Mouse (Mus musculus): ENCODE results near the gene Megf11.

Megf11 gene

DNA sequence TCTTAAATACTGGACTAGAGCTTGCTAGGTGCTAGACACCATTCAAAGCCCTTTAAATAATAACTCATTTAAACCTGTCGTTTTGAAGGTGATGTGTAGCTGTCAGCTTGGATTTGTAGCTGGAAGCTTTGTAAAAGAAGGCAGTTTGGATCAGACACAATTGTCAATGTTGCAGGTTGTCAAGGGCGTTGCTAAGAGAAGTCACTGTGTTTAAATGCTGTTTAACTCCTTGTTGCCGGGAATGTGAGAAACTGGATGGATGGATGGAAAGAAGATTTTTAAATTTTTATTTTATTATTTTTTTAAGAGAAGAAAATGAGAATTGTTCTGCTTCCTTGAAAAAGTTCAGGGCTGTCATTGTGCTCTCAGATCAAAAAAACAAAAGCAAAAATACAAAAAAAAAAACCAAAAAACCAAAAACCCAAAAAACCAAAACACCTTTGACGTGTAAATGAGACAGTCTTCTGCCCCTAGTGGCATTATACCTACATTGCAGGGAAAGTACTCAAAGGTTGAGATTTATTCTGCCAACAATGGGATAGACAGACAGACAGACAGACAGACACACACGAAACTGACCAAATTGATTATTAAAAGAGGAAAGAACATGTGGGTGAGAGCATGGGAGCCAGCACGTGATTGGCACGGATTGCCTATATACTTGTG lies 227.7 kb downstream of the Megf11 start:
- DNase-seq, result no peak

DNA sequence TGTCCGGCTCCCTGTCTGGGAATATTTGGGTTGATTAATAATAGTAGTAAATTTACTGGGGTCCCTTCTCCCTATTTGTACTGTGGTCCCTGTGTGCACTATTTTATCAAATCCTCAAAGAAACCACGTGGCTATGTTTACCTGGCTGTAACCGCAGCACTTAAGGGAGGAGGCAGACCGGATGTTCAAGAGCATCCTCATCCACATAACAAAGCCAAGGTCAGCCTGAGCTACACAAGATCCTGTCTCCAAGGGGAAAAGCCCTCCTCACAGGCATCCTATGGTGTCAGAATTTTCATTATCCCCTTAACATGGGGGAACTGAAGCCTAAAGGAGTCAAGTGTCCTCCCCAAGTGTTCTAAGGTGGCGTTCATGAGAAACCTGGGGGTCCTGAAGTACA lies 232.0 kb downstream of the Megf11 start:
- DNase-seq, result no peak

DNA sequence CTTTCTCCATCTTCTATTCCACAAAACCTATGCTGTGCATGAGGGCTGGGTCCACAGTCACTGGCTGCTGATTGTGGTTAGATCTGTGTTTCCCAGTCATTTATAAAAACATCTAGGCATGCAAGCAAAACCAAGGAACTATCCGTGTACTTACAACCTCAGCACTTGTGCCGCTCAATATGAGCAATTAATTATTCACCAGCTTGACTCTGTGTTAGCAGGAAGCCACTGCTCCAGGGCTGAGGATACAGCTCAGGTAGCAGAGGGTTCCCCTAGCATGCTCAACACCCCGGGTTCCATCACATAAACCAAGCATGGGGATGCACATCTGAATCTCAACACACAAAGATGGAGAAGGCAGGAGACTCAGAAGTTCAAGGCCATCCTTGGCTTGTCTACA lies 233.0 kb downstream of the Megf11 start:
- DNase-seq, result peak; percentile 23

DNA sequence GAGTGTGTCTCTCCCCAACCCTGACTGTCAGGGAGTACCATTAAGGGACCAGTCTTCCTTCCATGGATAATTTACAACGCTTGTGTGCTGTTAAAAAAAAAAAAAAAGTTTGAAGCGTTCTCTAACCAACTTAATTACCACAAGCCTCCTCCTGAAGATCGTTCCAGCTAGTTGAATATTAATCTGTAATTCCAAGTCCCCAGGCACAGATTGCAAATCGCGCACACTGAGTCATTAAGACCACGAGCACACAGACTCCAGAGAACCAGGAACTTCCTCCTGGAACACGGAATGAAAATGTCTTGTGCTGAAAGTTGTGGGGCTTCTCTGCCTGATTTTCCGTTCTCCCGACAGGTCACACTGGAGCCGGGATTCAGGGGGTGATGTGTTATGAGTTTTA lies 234.0 kb downstream of the Megf11 start:
- peak; percentile 47 for DNase-seq

DNA sequence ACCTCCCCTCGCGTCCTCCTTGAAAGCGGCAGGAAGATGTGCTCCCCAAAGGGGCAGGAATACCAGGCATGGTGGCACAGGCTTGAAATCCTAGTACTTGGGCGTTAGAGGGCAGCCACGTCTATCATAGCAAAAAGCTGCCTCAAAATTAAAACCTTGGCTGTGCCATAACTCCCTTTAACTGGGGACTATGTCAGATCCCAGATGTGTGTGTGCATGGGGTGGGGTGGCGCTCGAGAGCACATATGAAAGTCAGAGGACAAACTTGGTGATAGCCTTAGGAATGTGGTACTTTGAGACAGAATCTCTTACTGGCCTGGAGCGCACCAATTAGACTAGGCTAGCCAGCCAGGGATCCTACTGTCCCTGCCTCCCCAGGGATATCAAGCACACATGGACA lies 235.2 kb downstream of the Megf11 start:
- DNase-seq, result no peak

DNA sequence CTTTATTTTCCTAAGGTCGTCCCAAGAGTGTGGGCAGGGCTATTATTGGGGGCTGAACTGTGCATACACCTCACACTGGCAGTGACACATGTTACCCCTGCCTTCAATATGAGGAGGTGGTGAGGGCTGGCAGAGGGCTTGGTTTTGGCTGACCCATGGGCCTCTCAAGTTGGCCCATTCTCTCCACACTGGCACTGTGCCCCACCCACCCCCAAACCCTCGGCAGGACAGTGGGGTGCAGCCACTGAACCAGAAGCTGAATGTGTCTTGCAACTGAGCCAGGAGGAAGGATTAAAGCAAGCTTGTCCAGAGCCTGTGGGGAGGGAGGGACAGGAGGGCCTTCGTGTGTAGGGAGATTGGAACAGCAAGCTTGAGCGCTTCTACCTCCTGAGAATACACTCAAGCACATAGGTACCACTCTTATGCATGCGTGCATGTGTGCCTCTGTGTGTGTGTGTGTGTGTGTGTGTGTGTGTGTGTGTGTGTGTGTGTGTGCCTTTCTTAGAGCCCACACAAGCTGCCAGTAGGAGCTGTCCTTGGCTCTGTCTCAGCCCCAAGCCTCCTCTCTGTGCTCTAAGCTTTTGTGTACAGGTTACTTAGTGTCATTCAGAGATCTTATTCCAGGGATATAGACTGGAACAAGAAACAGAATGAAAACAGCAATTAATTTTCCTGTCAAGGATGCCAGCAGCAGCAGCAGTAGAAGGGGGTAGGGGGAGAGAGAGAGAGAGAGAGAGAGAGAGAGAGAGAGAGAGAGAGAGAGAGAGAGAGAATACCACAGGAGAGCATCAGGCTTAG lies 236.3 kb downstream of the Megf11 start:
- DNase-seq, result no peak

DNA sequence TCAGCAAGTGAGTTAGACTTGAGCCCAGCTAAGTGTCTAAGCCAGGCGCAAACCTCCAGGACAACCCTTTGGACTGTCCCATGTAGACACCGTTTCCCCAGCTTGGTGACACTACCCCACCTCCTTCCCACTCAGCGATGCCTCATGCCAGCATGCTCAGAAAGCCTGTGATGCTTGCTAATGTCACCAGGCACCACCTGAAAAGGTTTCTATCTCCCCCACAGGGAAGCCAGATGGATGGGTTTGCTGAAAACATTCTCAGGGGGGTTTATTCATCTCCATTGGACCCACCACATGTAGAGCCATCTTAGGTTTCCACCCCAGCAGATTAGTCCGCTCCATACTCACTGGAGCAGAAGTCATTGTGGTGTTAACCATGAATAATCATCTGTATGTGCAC lies 237.9 kb downstream of the Megf11 start:
- no peak for DNase-seq

DNA sequence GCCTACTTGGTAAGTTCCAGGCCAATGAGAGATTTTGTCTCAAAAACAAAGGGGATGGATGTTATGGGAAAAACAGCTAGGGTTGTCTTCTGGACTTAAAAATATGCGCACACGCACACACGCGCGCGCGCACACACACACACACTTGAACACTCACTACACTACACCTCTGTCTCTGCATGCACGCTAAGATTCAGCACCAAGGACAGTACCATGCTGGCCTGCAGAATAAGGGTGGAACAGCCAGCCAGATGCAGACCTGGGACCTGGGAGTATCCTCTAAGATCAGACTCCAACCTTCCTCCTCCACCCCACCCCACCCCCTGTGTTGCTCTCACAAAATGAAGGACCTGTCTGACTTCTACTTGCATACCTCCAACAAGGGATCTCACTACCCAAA lies 239.1 kb downstream of the Megf11 start:
- DNase-seq, result peak; percentile 40

DNA sequence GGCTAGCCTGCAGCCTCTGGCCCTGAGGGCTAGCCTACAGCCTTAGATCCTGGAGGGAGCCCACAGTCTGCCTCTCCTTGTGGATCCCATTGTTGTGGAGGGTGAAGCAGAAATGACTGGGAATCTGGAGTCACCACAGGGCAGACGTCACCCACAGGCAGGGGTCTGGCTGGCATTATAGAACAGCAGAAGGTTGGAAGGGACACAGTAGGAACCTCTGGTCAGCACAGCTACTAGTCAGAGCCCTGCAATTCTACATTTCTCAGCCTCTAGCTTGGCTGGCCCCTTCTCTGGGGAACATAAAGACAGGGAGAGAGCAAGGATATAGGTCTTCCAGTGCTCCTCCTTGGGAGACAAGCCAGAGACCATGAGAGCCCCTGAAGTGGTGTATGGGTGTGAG lies 244.4 kb downstream of the Megf11 start:
- DNase-seq, result no peak

DNA sequence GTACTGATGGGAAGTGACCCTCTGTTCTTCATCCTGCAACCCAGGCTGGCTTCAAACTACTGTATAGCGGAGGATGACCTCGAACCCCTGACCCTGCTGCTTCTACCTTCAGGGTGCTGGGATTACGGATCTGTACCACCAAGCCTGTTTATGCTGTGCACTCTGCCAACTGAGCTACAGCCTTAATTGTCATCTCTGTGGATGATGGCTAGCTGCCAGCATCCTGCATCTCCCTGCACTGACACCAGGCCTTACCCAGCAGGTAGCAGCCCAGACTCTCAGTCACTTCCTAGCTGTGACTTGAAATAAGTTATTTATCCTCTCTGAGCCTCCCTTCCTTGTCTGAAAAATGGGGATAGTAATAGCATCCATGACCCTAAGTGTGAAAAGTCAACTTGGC lies 247.7 kb downstream of the Megf11 start:
- no peak for DNase-seq

DNA sequence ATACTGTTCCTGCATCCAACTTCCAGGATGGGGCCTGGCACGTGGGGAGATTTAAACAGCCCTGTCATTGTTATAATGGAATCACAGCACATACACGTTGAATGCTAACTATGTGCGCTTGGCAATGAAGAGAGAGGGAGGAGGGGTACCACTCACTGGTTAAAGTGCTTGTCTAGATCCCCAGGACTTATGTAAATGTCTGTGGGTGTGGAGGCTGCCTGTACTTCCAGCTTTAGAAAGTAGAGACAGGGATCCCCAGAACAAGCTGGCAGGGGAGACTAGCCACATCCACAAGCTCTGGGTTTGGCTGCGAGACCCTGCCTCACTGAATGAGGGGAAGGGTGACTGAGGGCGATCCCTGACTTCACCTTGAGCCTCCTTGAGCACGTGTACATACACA lies 250.7 kb downstream of the Megf11 start:
- no peak for DNase-seq

DNA sequence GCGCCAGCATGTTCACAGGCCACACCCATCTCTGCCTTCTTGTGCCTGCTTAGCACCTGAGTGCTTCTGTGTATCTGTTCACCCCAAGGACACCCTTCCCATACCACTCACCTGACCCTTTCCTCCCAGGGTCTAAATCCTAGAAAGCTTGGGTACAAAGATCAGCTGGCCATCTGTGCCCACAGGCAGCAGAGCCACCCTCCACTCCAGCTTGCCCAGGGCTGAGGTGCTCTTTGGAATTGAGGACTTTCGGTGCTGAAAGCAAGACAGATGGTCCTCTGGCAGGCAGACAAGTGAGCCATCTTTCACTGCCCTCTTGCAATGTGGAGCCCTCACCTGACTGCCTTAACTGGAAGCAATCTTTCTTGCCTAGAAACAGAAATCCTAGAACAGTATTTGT lies 251.5 kb downstream of the Megf11 start:
- DNase-seq, result no peak

DNA sequence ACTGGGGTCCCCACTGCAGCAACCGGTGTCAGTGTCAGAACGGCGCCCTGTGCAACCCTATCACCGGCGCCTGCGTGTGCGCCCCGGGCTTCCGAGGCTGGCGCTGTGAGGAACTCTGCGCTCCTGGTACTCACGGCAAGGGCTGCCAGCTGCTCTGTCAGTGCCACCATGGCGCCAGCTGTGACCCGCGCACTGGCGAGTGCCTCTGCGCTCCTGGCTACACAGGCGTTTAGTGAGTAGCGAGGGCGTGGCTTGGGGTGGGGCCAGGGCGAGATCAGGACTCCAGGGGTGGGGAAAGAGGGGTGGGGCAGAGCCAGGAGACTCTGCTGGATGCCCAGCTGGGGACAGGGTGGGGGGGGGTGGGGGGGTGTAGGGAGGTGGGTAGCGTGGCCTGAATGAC lies 252.8 kb downstream of the Megf11 start:
- peak; percentile 31 for DNase-seq

DNA sequence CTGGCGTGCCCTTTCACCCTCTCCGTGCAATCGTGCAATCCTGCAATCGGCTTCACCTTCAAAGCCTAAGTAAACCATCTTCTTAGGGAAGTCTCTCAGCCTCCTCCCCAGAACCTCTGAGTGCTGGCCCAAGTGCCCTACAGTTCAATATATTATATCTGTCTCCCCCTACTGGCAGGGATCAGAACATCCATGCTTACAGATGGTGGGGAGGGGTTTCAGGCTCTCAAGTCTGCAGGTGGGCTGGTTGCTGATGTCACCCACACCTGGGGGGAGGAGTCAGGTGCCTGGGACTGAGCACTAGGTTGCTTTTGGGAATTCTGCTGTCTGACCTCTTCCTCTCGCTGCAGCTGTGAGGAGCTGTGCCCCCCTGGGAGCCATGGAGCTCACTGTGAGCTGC lies 254.2 kb downstream of the Megf11 start:
- DNase-seq, result peak; percentile 40

DNA sequence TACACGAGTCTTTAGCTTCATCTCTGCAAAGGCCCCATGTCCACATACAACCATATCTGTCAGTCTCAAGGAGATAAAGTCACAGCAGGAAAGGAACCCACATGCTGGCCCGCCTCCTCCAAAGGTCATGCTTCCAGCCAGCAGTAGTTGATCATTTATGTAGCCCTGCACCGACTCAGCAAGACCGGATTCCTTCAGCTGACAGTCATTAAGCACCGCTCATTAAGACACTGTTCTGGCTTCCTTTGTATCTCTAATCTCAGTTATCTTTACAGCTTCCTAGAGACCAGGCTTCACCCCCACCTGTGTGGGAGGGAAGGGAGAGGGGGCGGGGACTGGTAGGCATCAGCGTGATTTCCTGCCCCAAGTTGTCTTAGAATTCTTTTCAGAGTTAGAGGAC lies 258.7 kb downstream of the Megf11 start:
- DNase-seq, result peak; percentile 59

DNA sequence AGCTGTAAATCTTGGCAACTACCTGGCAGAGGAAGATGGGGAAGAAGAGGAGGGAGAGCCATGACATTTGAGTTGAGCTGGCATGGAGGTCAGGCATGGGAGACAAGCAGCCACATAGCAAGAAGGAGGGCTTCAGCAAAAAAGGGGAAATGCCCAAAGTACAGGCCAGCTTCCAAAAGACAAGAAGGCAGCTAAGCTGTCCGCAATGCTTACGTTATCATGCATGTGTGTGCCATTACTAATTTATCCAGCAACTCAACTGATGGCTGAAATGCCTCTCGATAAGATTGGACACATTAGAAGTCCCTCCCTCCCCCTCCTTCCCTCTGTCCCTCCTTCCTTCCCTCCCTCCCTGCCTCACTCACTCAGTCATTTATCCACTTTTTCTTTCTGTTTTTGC lies 260.0 kb downstream of the Megf11 start:
- DNase-seq, result no peak

DNA sequence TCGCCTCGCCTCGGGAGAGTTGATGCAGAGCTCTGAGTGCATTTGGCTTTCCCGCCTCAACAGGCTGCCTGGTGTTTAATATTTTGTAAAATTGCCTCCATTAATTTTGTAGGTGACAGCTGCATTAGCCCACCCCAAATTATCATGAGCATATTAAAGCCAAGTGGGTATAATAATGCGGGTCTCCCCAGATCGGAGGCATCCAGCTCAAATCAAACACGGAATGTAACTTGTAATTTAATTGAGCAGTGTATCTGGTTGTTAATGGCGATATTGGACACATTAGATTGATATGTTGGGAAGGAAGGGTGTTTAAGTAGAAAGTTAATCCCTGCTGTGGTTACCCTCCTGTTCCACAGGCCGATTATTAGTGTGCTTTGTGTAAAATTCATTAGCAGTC lies 264.0 kb downstream of the Megf11 start:
- DNase-seq, result no peak

DNA sequence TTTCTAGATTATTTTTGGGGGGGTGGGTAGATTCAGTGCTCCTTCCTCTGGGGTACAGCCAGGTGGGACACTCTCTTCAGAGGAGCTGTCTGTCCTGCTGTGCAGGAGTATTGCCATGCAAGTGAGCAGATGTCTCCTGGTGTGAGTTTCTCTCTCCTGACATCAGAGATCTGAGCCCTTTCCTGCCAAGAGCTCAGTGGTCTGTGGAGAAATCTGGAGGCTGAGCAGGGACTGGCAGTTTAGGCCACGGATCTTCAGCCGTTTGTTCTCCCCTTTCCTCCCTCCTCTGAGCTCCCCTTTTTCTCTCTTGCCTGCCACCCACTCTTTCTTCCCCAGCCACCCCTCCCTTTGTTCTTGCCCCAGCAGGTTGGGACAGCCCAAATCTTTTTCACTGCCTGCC lies 264.5 kb downstream of the Megf11 start:
- DNase-seq, result no peak

DNA sequence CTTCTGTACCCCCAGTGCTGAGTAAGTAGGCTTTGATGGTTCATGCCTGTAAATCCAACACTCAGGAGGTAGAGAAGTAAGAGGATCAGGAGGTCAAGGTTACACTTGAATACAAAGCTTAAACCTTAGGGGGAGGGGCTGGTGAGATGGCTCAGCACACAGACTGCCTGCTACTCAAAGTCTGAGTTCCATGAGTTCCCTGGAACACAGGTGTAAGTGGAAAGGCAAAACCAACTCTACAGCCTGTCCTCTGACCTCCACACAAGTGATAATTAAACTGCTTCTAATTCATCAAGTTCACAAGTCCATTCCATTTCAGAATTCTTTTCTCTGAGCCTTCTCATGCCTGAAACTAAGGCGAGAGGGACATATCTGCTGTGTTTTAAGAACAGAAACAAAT lies 265.8 kb downstream of the Megf11 start:
- DNase-seq, result no peak

DNA sequence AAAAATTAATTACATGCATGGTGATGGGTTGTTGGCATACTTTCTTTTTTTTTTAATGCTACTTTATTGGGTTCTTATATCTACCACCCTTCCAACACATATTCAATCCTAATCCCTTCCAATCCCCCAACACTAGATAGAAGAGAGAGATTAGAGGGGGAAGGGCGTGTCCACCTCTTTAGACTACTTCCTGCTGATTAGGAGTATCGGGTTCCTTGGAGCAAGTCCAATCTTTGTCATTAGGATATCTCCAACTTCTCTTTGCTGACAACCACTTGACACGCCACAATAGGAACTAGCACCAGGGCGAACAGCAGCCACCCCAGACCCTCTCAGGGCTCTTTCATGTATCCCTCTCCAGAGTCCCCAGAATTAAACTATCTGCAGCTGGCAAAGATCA lies 266.3 kb downstream of the Megf11 start:
- DNase-seq, result no peak

DNA sequence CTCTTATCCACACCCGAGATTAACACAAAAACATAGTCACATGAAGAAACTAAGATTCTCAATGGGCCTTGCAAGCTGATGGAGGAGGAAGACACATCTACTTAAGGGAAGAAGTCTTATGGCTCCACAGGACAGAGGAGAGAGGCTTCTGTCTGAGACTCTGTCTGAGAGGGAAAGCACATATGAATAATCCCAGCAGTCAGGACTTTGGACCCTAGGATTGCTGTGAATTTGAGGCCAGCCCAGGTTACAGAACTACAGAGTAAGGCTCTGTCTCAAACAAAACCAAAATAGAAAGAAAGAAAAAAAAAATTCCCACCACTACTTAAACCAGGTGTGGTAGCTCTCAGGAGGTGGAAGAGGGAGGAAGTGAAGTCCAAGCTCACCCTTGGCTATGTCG lies 266.7 kb downstream of the Megf11 start:
- no peak for DNase-seq

DNA sequence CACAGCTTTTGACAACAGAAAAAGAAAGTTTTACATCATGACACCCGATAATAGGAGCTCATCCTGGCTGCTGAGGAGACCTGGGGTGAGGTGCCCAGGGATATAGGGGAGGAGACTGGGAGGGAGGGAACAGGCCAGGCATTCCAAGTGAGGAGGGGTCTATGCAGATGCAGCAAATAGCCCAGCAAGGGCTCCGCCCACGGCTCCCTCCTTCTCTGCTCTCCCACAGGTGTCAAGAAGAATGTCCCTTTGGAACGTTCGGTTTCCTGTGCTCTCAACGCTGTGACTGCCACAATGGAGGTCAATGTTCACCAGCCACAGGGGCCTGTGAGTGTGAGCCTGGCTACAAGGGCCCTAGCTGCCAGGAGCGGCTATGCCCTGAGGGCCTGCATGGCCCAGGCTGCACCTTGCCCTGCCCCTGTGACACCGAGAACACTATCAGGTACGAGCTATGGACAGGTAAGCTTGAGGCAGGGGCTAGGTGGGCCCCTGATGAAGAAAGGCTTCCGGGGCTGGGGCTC lies 267.5 kb downstream of the Megf11 start:
- DNase-seq, result no peak

DNA sequence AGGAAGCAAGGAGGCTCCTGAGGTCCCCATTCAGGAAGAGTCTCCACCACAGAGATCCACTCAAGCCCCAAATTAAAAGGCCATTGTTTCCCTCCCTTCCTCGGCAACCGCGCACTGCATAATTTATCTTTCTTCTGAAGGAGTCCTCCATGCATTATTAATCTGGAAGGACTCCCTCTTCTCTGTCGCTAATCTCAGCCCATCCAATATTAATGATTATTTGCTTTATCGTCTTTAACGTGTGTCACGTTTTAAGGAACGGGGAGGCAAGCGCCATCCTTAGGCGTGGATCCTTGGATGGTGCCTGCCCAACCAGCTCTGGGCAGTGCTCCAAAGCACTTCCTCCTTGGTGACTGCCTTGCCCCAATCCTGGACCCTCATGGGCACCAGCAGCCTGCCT lies 269.3 kb downstream of the Megf11 start:
- no peak for DNase-seq

DNA sequence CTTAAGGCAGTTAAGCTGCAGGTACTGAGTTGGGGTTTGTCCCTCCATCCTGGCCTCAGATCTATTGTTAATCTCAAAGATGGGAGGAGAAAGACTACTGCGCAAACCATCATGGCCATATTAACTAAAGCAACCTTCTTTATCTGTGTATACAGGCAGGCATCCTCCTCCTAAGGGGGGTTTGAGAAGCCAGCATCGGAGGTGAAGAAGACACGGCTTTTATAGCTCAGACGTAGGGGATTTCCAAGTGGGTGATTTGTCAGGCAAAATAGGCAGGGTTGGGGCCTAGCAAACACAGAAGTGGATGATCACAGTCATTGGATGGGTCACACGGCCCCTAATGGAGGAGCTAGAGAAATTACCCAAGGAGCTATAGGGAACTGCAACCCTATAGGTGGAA lies 271.2 kb downstream of the Megf11 start:
- no peak for DNase-seq

DNA sequence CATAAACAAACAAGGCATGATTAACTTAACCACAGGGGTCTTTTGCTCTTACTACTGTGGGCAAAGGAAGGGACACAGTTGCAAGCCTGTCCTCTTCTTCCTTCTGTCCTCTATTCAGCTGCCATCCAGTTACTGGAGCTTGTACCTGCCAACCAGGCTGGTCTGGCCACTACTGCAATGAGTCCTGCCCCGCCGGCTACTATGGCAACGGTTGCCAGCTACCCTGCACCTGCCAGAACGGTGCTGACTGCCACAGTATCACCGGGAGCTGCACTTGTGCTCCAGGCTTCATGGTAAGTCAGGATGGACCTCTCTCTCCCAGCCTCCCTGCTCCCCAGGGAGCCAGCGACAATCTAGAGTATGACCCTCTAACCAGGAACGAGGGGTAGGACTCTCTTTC lies 274.8 kb downstream of the Megf11 start:
- no peak for DNase-seq
